Mouse (Mus musculus) cerebellum, adult 9-11 months (tissue): ENCODE measurements around the gene Ect2l.

Source experiments
- DNase-seq: peaks from one replicate; pipeline ENCODE4 v3.0.0; 2022

Gene Ect2l

GRCm38 (mm10) chr10:18210726-18211125 lies at the start of gene Ect2l:
Ect2l (minus strand) TSS chr10:18210890.
- no peak for DNase-seq

- no peak for DNase-seq
These were observed 40.7 kb upstream of the Ect2l start for GRCm38 (mm10) chr10:18251345-18251744.

- no peak for DNase-seq
These were observed 32.9 kb upstream of the Ect2l start for GRCm38 (mm10) chr10:18243614-18244013.

GRCm38 (mm10) chr10:18237191-18237590 lies 26.5 kb upstream of the Ect2l start:
- peak; percentile 27 for DNase-seq

GRCm38 (mm10) chr10:18236328-18236927 lies 25.7 kb upstream of the Ect2l start:
- DNase-seq = no peak

- no peak for DNase-seq
These were observed 24.7 kb upstream of the Ect2l start for GRCm38 (mm10) chr10:18235402-18235747.

- DNase-seq = peak; percentile 97
These were observed 24.1 kb upstream of the Ect2l start, which contains the start of gene Ccdc28a for GRCm38 (mm10) chr10:18234560-18235401. Ccdc28a (minus strand) TSS chr10:18234998.

- no peak for DNase-seq
These were observed 23.2 kb upstream of the Ect2l start for GRCm38 (mm10) chr10:18233891-18234290.

GRCm38 (mm10) chr10:18224386-18224785 lies 13.7 kb upstream of the Ect2l start:
- DNase-seq = peak; percentile 57

GRCm38 (mm10) chr10:18219351-18219750 lies 8.7 kb upstream of the Ect2l start:
- DNase-seq = peak; percentile 65

GRCm38 (mm10) chr10:18214124-18214523 lies 3.4 kb upstream of the Ect2l start:
- no peak for DNase-seq

- DNase-seq = no peak
These were observed 2.7 kb upstream of the Ect2l start for GRCm38 (mm10) chr10:18213373-18213772.

- DNase-seq = no peak
These were observed 571 bp downstream of the Ect2l start for GRCm38 (mm10) chr10:18210119-18210518.

- no peak for DNase-seq
These were observed 6.6 kb downstream of the Ect2l start for GRCm38 (mm10) chr10:18204067-18204466.

GRCm38 (mm10) chr10:18202401-18202800 lies 8.3 kb downstream of the Ect2l start:
- no peak for DNase-seq

- DNase-seq = no peak
These were observed 10.0 kb downstream of the Ect2l start for GRCm38 (mm10) chr10:18200656-18201055.

- DNase-seq = no peak
These were observed 10.8 kb downstream of the Ect2l start for GRCm38 (mm10) chr10:18199919-18200318.

GRCm38 (mm10) chr10:18198286-18199015 lies 12.2 kb downstream of the Ect2l start:
- DNase-seq = no peak

- peak; percentile 57 for DNase-seq
These were observed 13.3 kb downstream of the Ect2l start for GRCm38 (mm10) chr10:18197206-18197979.

GRCm38 (mm10) chr10:18194737-18195141 lies 16.0 kb downstream of the Ect2l start:
- no peak for DNase-seq

GRCm38 (mm10) chr10:18194156-18194555 lies 16.5 kb downstream of the Ect2l start:
- no peak for DNase-seq

GRCm38 (mm10) chr10:18193221-18193620 lies 17.5 kb downstream of the Ect2l start:
- no peak for DNase-seq

GRCm38 (mm10) chr10:18191706-18192105 lies 19.0 kb downstream of the Ect2l start:
- no peak for DNase-seq
